Mouse (Mus musculus): ENCODE measurements around the gene Asb6. TPM values are rescaled to one million over a fixed set of nuclear protein-coding genes. Genes with fewer than 3 reads are reported as not detected.

Gene Asb6
- total RNA-seq, 2 experiments from 2014 or later: 7.0 to 7.5 TPM

DNA sequence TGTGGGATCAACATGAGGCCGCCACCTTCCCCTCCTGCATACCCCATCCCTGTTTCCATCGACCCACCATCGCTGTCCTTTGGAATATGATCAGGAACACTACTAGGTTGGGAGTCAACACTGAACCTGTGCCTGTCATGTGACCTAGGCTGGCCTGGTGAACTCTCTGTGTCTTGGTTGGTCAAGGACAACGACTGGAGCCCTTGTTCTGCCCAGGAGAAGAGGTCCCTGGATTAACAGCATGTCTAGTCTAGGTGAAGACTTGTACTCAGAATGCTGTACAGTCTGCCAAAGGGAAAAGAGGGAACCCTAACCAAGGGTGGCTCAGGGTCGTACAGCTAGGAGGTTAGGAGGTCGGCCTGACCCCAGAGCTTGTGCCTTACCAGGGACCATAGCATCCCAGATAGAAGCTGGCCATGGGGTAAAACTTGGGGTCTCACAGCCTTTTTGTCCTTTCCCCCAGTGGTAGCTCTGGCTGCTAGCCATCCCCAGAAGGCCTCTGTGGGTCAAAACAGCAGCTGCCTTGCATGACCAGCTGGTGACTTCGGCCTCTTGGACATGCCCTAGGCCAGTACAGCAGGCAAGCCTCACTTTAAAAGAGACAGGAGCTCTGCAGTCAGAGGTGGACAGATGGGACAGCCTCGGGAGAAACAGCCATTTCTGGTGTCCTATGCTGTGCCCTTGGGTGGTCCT, 56.7 kb downstream of the Asb6 start:
- no peak for DNase-seq
- intact Hi-C loops (cut with DNase I; ENCODE audit: low total_unique reads): no loop called here

Other genes with a start within 250 kb of the Asb6 start
- gene Cstad, start 235.3 kb downstream of the Asb6 start, total RNA-seq (2021): 1 to 10 TPM; 5.0 to 5.9 TPM
- gene 1700001O22Rik, start 26.7 kb downstream of the Asb6 start, total RNA-seq (2021): under 1 TPM; 0.44 to 0.45 TPM
- 10 to 100 TPM; 17.0 to 20.8 TPM for gene Ntmt1, start 22.5 kb downstream of the Asb6 start, total RNA-seq (2021)
- 1 to 10 TPM; 2.0 to 3.5 TPM for gene Prrx2, start 4.6 kb upstream of the Asb6 start, total RNA-seq (2021)
- gene Ptges, start 99.5 kb upstream of the Asb6 start, total RNA-seq (2021): 1 to 10 TPM; 6.3 to 9.7 TPM
- gene Tor1b, start 122.6 kb upstream of the Asb6 start, total RNA-seq (2021): 10 to 100 TPM; 17.7 to 18.7 TPM
- 10 to 100 TPM; 11.2 to 11.7 TPM for gene Tor1a, start 137.6 kb upstream of the Asb6 start, total RNA-seq (2021)
- 10 to 100 TPM; 16.1 to 17.4 TPM for gene BC005624, start 151.9 kb upstream of the Asb6 start, total RNA-seq (2021)
- 10 to 100 TPM; 11.6 to 13.1 TPM for gene Usp20, start 151.9 kb upstream of the Asb6 start, total RNA-seq (2021)

Data from gastrocnemius, postnatal 14 days (tissue).